Mouse (Mus musculus): Measurements from ENCODE around the gene Olfr65. TPM values are rescaled to one million over a fixed set of nuclear protein-coding genes. Genes with fewer than 3 reads are reported as not detected.

The Olfr65 gene
- polyA plus RNA-seq, 1 experiment from 2014 or later, result not detected

GRCm38 (mm10) chr7:103873064-103873463 is 30.2 kb upstream of the Olfr65 start:
- H3K4me3 ChIP-seq (ENCODE audit: low read depth, low read length), result no peak overlapping the region
- H3K27me3 ChIP-seq (replicated peaks; ENCODE audit: control insufficient read depth, insufficient read depth, low read length), result no peaks in the 10 kb centered on the region
- ATAC-seq, result no peak
- no peak overlapping the region for H3K27ac ChIP-seq (ENCODE audit: low read depth, low read length)
- H3K4me1 ChIP-seq (replicated peaks; ENCODE audit: control insufficient read depth, insufficient read depth, low read length), result no peaks in the 10 kb centered on the region
- H3K36me3 ChIP-seq (ENCODE audit: control insufficient read depth, insufficient read depth), result no peaks in the 10 kb centered on the region
- no peaks in the 10 kb centered on the region for H3K9me3 ChIP-seq (ENCODE audit: control insufficient read depth)
- no peak overlapping the region for H3K9ac ChIP-seq (ENCODE audit: low read depth, low read length)
- H3K4me2 ChIP-seq (replicated peaks; ENCODE audit: low read depth), result no peak overlapping the region
- TF ChIP-seq CTCF (IDR thresholded peaks at IDR 0.05; ENCODE audit: low read depth), result peak; percentile 63
- WGBS, result 2% methylated on average over 1 of the region's 1 CpGs

- WGBS, result 45% methylated on average over 5 of the region's 5 CpGs
- H3K9me3 ChIP-seq (ENCODE audit: control insufficient read depth), result no peaks in the 10 kb centered on the region
- H3K4me1 ChIP-seq (replicated peaks; ENCODE audit: control insufficient read depth, insufficient read depth, low read length), result no peaks in the 10 kb centered on the region
- no peak overlapping the region for H3K9ac ChIP-seq (ENCODE audit: low read depth, low read length)
- no peak overlapping the region for H3K4me2 ChIP-seq (replicated peaks; ENCODE audit: low read depth)
- peak; percentile 30 for TF ChIP-seq CTCF (IDR thresholded peaks at IDR 0.05; ENCODE audit: low read depth)
- no peak overlapping the region for H3K4me3 ChIP-seq (ENCODE audit: low read depth, low read length)
- ATAC-seq, result no peak
- no peaks in the 10 kb centered on the region for H3K27me3 ChIP-seq (replicated peaks; ENCODE audit: control insufficient read depth, insufficient read depth, low read length)
- H3K36me3 ChIP-seq (ENCODE audit: control insufficient read depth, insufficient read depth), result no peaks in the 10 kb centered on the region
- H3K27ac ChIP-seq (ENCODE audit: low read depth, low read length), result no peak overlapping the region
These were observed 28.8 kb upstream of the Olfr65 start for GRCm38 (mm10) chr7:103874451-103874850.

GRCm38 (mm10) chr7:103877093-103877492 is 26.2 kb upstream of the Olfr65 start:
- no peaks in the 10 kb centered on the region for H3K27me3 ChIP-seq (replicated peaks; ENCODE audit: control insufficient read depth, insufficient read depth, low read length)
- H3K4me2 ChIP-seq (replicated peaks; ENCODE audit: low read depth), result no peak overlapping the region
- no peak for ATAC-seq
- WGBS, result 72% methylated on average over 2 of the region's 2 CpGs
- H3K36me3 ChIP-seq (ENCODE audit: control insufficient read depth, insufficient read depth), result no peaks in the 10 kb centered on the region
- no peak overlapping the region for H3K4me3 ChIP-seq (ENCODE audit: low read depth, low read length)
- TF ChIP-seq CTCF (IDR thresholded peaks at IDR 0.05; ENCODE audit: low read depth), result no peak
- H3K9ac ChIP-seq (ENCODE audit: low read depth, low read length), result no peak overlapping the region
- H3K27ac ChIP-seq (ENCODE audit: low read depth, low read length), result no peak overlapping the region
- H3K4me1 ChIP-seq (replicated peaks; ENCODE audit: control insufficient read depth, insufficient read depth, low read length), result no peaks in the 10 kb centered on the region
- no peaks in the 10 kb centered on the region for H3K9me3 ChIP-seq (ENCODE audit: control insufficient read depth)

GRCm38 (mm10) chr7:103886152-103886551 is 17.1 kb upstream of the Olfr65 start, which contains the start of gene Olfr66:
Gene Olfr66 (minus strand): TSS chr7:103886252.
- Histone ChIP-seq H3K4me1 (replicated peaks; ENCODE audit: control insufficient read depth, insufficient read depth, low read length) (no peaks in the 10 kb centered on the region), H3K9ac (ENCODE audit: low read depth, low read length) (no peak within 1 kb of the TSS), H3K36me3 (ENCODE audit: control insufficient read depth, insufficient read depth) (no peaks in the 10 kb centered on the region), H3K4me3 (ENCODE audit: low read depth, low read length) (no peak within 1 kb of the TSS), H3K27me3 (replicated peaks; ENCODE audit: control insufficient read depth, insufficient read depth, low read length) (no peaks in the 10 kb centered on the region), H3K4me2 (replicated peaks; ENCODE audit: low read depth) (no peak within 1 kb of the TSS), H3K9me3 (ENCODE audit: control insufficient read depth) (no peaks in the 10 kb centered on the region), H3K27ac (ENCODE audit: low read depth, low read length) (no peak within 1 kb of the TSS)
- no peak for TF ChIP-seq CTCF (IDR thresholded peaks at IDR 0.05; ENCODE audit: low read depth)
- ATAC-seq, result no peak

- H3K4me3 ChIP-seq (ENCODE audit: low read depth, low read length), result no peak within 1 kb of the TSS
- no peak for TF ChIP-seq CTCF (IDR thresholded peaks at IDR 0.05; ENCODE audit: low read depth)
- H3K9me3 ChIP-seq (ENCODE audit: control insufficient read depth), result no peaks in the 10 kb centered on the region
- no peak within 1 kb of the TSS for H3K4me2 ChIP-seq (replicated peaks; ENCODE audit: low read depth)
- no peaks in the 10 kb centered on the region for H3K36me3 ChIP-seq (ENCODE audit: control insufficient read depth, insufficient read depth)
- H3K4me1 ChIP-seq (replicated peaks; ENCODE audit: control insufficient read depth, insufficient read depth, low read length), result no peaks in the 10 kb centered on the region
- H3K27ac ChIP-seq (ENCODE audit: low read depth, low read length), result no peak within 1 kb of the TSS
- 63% methylated on average over 1 of the region's 1 CpGs for WGBS
- no peak within 1 kb of the TSS for H3K9ac ChIP-seq (ENCODE audit: low read depth, low read length)
- no peak for ATAC-seq
- no peaks in the 10 kb centered on the region for H3K27me3 ChIP-seq (replicated peaks; ENCODE audit: control insufficient read depth, insufficient read depth, low read length)
These were observed 8.9 kb upstream of the Olfr65 start, which contains the start of gene Olfr64 for GRCm38 (mm10) chr7:103894385-103894784. Gene Olfr64 (minus strand): TSS chr7:103894485.

- TF ChIP-seq CTCF (IDR thresholded peaks at IDR 0.05; ENCODE audit: low read depth), result no peak
- H3K9me3 ChIP-seq (ENCODE audit: control insufficient read depth), result no peaks in the 10 kb centered on the region
- no peak overlapping the region for H3K27ac ChIP-seq (ENCODE audit: low read depth, low read length)
- no peak overlapping the region for H3K4me3 ChIP-seq (ENCODE audit: low read depth, low read length)
- WGBS, result 16% methylated on average over 3 of the region's 3 CpGs
- H3K4me2 ChIP-seq (replicated peaks; ENCODE audit: low read depth), result no peak overlapping the region
- no peaks in the 10 kb centered on the region for H3K4me1 ChIP-seq (replicated peaks; ENCODE audit: control insufficient read depth, insufficient read depth, low read length)
- H3K36me3 ChIP-seq (ENCODE audit: control insufficient read depth, insufficient read depth), result no peaks in the 10 kb centered on the region
- H3K9ac ChIP-seq (ENCODE audit: low read depth, low read length), result no peak overlapping the region
- H3K27me3 ChIP-seq (replicated peaks; ENCODE audit: control insufficient read depth, insufficient read depth, low read length), result no peaks in the 10 kb centered on the region
- ATAC-seq, result peak; percentile 64
These were observed 6.8 kb downstream of the Olfr65 start for GRCm38 (mm10) chr7:103910047-103910446.

- no peak for ATAC-seq
- WGBS, result 56% methylated on average over 8 of the region's 8 CpGs
- Histone ChIP-seq H3K27ac (ENCODE audit: low read depth, low read length) (no peak overlapping the region), H3K36me3 (ENCODE audit: control insufficient read depth, insufficient read depth) (no peaks in the 10 kb centered on the region), H3K4me1 (replicated peaks; ENCODE audit: control insufficient read depth, insufficient read depth, low read length) (no peaks in the 10 kb centered on the region), H3K4me2 (replicated peaks; ENCODE audit: low read depth) (no peak overlapping the region), H3K27me3 (replicated peaks; ENCODE audit: control insufficient read depth, insufficient read depth, low read length) (no peaks in the 10 kb centered on the region), H3K4me3 (ENCODE audit: low read depth, low read length) (no peak overlapping the region), H3K9me3 (ENCODE audit: control insufficient read depth) (no peaks in the 10 kb centered on the region), H3K9ac (ENCODE audit: low read depth, low read length) (no peak overlapping the region)
- peak; percentile 57 for TF ChIP-seq CTCF (IDR thresholded peaks at IDR 0.05; ENCODE audit: low read depth)
These were observed 9.8 kb downstream of the Olfr65 start for GRCm38 (mm10) chr7:103912969-103913511.
